9 mouse cellular contexts compared by ENCODE assay signal in genomic region chr11:118208672-118209272, GRCm38 (mm10). TPM values are rescaled to one million over a fixed set of nuclear protein-coding genes. Genes with fewer than 3 reads are reported as not detected.
DNase-seq lines count a peak whose midpoint lies in the region; ATAC-seq lines count a peak whose summit lies in the region.
"Had no signal": no experiment of that assay in that cellular context is flagged by ENCODE, and none has a peak within 500 bp of the region (broad histone marks: within the 10 kb centered on the region; RNA-seq: fewer than 3 reads in every experiment).

No protein-coding gene starts in this region.

- WGBS in liver, embryonic 11.5 days: 19% methylated on average over 8 of the region's 8 CpGs
- 27% methylated on average over 8 of the region's 8 CpGs for whole genome bisulfite sequencing in forebrain, embryonic 15.5 days

- no peaks in the 10 kb centered on the region for H3K27me3 ChIP-seq in liver, embryonic 11.5 days (replicated peaks; ENCODE audit: control insufficient read depth, insufficient read depth, low read length)
- no peaks in the 10 kb centered on the region for H3K27me3 ChIP-seq in forebrain, embryonic 15.5 days

- peak overlapping the region; percentile 22; the same call in 1 of the 2 replicates for H3K4me2 ChIP-seq in liver, embryonic 11.5 days
- H3K4me2 ChIP-seq in forebrain, embryonic 15.5 days (replicated peaks): no peak overlapping the region

- H3K4me1 ChIP-seq in liver, embryonic 11.5 days (replicated peaks; ENCODE audit: control insufficient read depth, insufficient read depth, low read length): peaks cover 28% of the 10 kb centered on the region
- H3K4me1 ChIP-seq in forebrain, embryonic 15.5 days: peaks cover 50% of the 10 kb centered on the region

- no peaks in the 10 kb centered on the region for H3K36me3 ChIP-seq in liver, embryonic 11.5 days (ENCODE audit: control insufficient read depth, insufficient read depth, low read length)
- H3K36me3 ChIP-seq in forebrain, embryonic 15.5 days: no peaks in the 10 kb centered on the region

- peak overlapping the region; percentile 34; the same call in 1 of the 2 replicates for H3K27ac ChIP-seq in liver, embryonic 11.5 days (ENCODE audit: low read depth, low read length)
- H3K27ac ChIP-seq in forebrain, embryonic 15.5 days (replicated peaks): peak overlapping the region; percentile 40; the same call in 1 of the 2 replicates

- H3K4me3 ChIP-seq in liver, embryonic 11.5 days (ENCODE audit: low read depth, low read length): no peak overlapping the region
- no peak overlapping the region for H3K4me3 ChIP-seq in forebrain, embryonic 15.5 days

- no peak; the same call in 1 of the 2 replicates for ATAC-seq in liver, embryonic 11.5 days (replicated peaks; ENCODE audit: low FRiP score)
- ATAC-seq in forebrain, embryonic 15.5 days (replicated peaks): no peak

- DNase-seq in liver, embryonic 11.5 days (ENCODE audit: low spot score): no peak
- DNase-seq in liver: no peak
- DNase-seq in embryo, embryonic 10.5 days (ENCODE audit: low spot score): peak; percentile 62
- peak; percentile 42 for DNase-seq in mesoderm, embryonic 11.5 days (ENCODE audit: low read depth, low spot score)
- DNase-seq in frontal cortex, postnatal 36 days (ENCODE audit: low spot score in 2 of 2): no peak
- no peak for DNase-seq in left cerebral cortex, adult 8-10 months (ENCODE audit: low spot score in 2 of 2)
- no peak for DNase-seq in right cerebral cortex, postnatal 10 days (ENCODE audit: low spot score in 2 of 2)
- DNase-seq: layer of hippocampus, postnatal 36 days had no signal

- H3K9ac ChIP-seq in liver, embryonic 11.5 days (ENCODE audit: low read depth, low read length): no peak overlapping the region
- H3K9ac ChIP-seq in forebrain, embryonic 15.5 days (replicated peaks): no peak overlapping the region

- no peaks in the 10 kb centered on the region for H3K9me3 ChIP-seq in liver, embryonic 11.5 days (ENCODE audit: control insufficient read depth, low read length)
- H3K9me3 ChIP-seq in forebrain, embryonic 15.5 days: no peaks in the 10 kb centered on the region

RNA-seq across cellular contexts. Expression of gene Cyth1, which starts 39.6 kb away (rescaled TPM):
- polyA plus RNA-seq in liver, embryonic 11.5 days (2014; fragmentation: Nextera tagmentation; extraction: Ambion mirVana): 6.1 and 6.7 TPM in 2 replicates
- 32.3 and 34.6 TPM in 2 replicates for polyA plus RNA-seq in forebrain, embryonic 15.5 days (2015; fragmentation: Nextera tagmentation; extraction: Ambion mirVana)
- total RNA-seq in left cerebral cortex, adult 8-10 months (2022): 10 to 100 TPM; 62.7 to 77.3 (median 68.8) TPM

Comparison
In these comparisons a context has a peak if more than half of its experiments do, and no peak if none do; other contexts are left out.
1. DNase-seq: peak in embryo, embryonic 10.5 days (single experiment) and mesoderm, embryonic 11.5 days (single experiment); none in liver, embryonic 11.5 days (single experiment), liver (single experiment), frontal cortex, postnatal 36 days (0 of 2), left cerebral cortex, adult 8-10 months (0 of 2) and right cerebral cortex, postnatal 10 days (0 of 2).